Mouse (Mus musculus): Measurements from ENCODE around the gene Gm21962.

The Gm21962 gene

GRCm38 (mm10) chr3:137686932-137687331 is 15.6 kb downstream of the Gm21962 start:
- in situ Hi-C loops (cut with MboI; ENCODE audit: low pct_unique_long_range_greater_than_20kb in 1 of 2, low sequenced_read_pairs in 2 of 2, unreplicated experiment in 1 of 2) = no loop called here

- in situ Hi-C loops (cut with MboI; ENCODE audit: low pct_unique_long_range_greater_than_20kb in 1 of 2, low sequenced_read_pairs in 2 of 2, unreplicated experiment in 1 of 2) = no loop called here
These were observed 20.2 kb downstream of the Gm21962 start for GRCm38 (mm10) chr3:137691503-137691902.

DNA sequence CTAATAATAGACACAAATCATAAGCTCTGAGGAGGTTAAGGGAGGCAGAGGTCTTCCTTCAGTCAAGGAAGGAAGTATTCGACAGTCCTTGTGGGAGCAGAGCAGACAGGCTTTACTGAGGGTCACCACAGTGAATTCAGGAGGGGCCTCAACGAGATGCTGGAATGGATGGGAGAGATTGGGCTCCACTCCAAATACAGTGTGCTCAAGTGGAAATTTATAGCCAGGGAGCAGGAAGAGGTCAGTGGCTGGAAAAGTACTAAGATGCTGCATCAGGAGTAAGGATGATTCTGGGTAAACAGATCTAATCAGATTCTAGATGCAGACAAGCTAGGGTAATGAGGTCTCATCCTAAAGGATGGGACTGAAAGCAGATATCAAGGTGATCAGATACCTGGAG is 44.6 kb downstream of the Gm21962 start:
- in situ Hi-C loops (cut with MboI; ENCODE audit: low pct_unique_long_range_greater_than_20kb in 1 of 2, low sequenced_read_pairs in 2 of 2, unreplicated experiment in 1 of 2) = no loop called here

GRCm38 (mm10) chr3:137716573-137717157 is 45.3 kb downstream of the Gm21962 start:
- in situ Hi-C loops (cut with MboI; ENCODE audit: low pct_unique_long_range_greater_than_20kb in 1 of 2, low sequenced_read_pairs in 2 of 2, unreplicated experiment in 1 of 2) = no loop called here
